Mouse (Mus musculus) spleen, postnatal 4 days (tissue): ENCODE data around the gene Enah.
A peak's percentile ranks its signal among the peaks of the same experiment; 100 is the strongest.

ENCODE experiments used
- DNase-seq, 2 experiments: peaks; one replicate each; pipeline ENCODE4 v3.0.0; 2022; ENCODE audit warnings: low spot score in 2 of 2

Gene Enah

GRCm38 (mm10) chr1:182019926-182020801, at the start of gene Enah:
Gene Enah, minus strand, starts transcription at chr1:182019990.
- peak in 1 of 2 experiments; percentile 63 for DNase-seq

- DNase-seq: no peak
Measured at GRCm38 (mm10) chr1:182068136-182068535, 48.3 kb upstream of the Enah start.

- no peak for DNase-seq
Measured at GRCm38 (mm10) chr1:182066527-182067465, 47.0 kb upstream of the Enah start.

GRCm38 (mm10) chr1:182063716-182064115, 43.9 kb upstream of the Enah start:
- DNase-seq: no peak

GRCm38 (mm10) chr1:182062801-182063200, 43.0 kb upstream of the Enah start:
- DNase-seq: no peak

- no peak for DNase-seq
Measured at GRCm38 (mm10) chr1:182061203-182061602, 41.4 kb upstream of the Enah start.

- DNase-seq: no peak
Measured at GRCm38 (mm10) chr1:182059806-182060205, 40.0 kb upstream of the Enah start.

- no peak for DNase-seq
Measured at GRCm38 (mm10) chr1:182057998-182058397, 38.2 kb upstream of the Enah start.

- no peak for DNase-seq
Measured at GRCm38 (mm10) chr1:182055122-182055521, 35.3 kb upstream of the Enah start.

- no peak for DNase-seq
Measured at GRCm38 (mm10) chr1:182054651-182055050, 34.9 kb upstream of the Enah start.

GRCm38 (mm10) chr1:182052973-182053372, 33.2 kb upstream of the Enah start:
- no peak for DNase-seq

GRCm38 (mm10) chr1:182052385-182052784, 32.6 kb upstream of the Enah start:
- DNase-seq: no peak

GRCm38 (mm10) chr1:182049813-182050212, 30.0 kb upstream of the Enah start:
- DNase-seq: no peak

- no peak for DNase-seq
Measured at GRCm38 (mm10) chr1:182048101-182048500, 28.3 kb upstream of the Enah start.

GRCm38 (mm10) chr1:182047016-182047690, 27.4 kb upstream of the Enah start:
- DNase-seq: no peak

- no peak for DNase-seq
Measured at GRCm38 (mm10) chr1:182045208-182045607, 25.4 kb upstream of the Enah start.

- no peak for DNase-seq
Measured at GRCm38 (mm10) chr1:182040538-182040937, 20.7 kb upstream of the Enah start.

GRCm38 (mm10) chr1:182031757-182032156, 12.0 kb upstream of the Enah start:
- no peak for DNase-seq

- DNase-seq: no peak
Measured at GRCm38 (mm10) chr1:182031066-182031465, 11.3 kb upstream of the Enah start.

- DNase-seq: no peak
Measured at GRCm38 (mm10) chr1:182029989-182030649, 10.3 kb upstream of the Enah start.
